Mouse (Mus musculus): Measurements from ENCODE around the gene Abcc9. TPM values are rescaled to one million over a fixed set of nuclear protein-coding genes. Genes with fewer than 3 reads are reported as not detected.

The Abcc9 gene
- polyA plus RNA-seq, 1 experiment from 2014 or later: 5.3 TPM

GRCm38 (mm10) chr6:142732567-142733290 lies 30.6 kb upstream of the Abcc9 start:
- Histone ChIP-seq H3K36me3 (no peaks in the 10 kb centered on the region), H3K4me1 (no peaks in the 10 kb centered on the region), H3K27me3 (no peaks in the 10 kb centered on the region; the same call in 1 of the 2 replicates), H3K4me3 (no peak overlapping the region), H3K9ac (no peak overlapping the region), H3K4me2 (no peak overlapping the region), H3K9me3 (no peaks in the 10 kb centered on the region), H3K27ac (no peak overlapping the region; the same call in 1 of the 2 replicates)
- peak; percentile 41; the same call in 1 of the 2 replicates for ATAC-seq (ENCODE audit: borderline replicate concordance, extremely low read depth, low FRiP score, low TSS enrichment)
- WGBS: 53% methylated on average over 14 of the region's 14 CpGs

- Histone ChIP-seq H3K27ac (no peak overlapping the region), H3K4me3 (no peak overlapping the region), H3K36me3 (no peaks in the 10 kb centered on the region), H3K9ac (no peak overlapping the region), H3K4me2 (no peak overlapping the region), H3K9me3 (no peaks in the 10 kb centered on the region), H3K4me1 (no peaks in the 10 kb centered on the region), H3K27me3 (no peaks in the 10 kb centered on the region)
- 73% methylated on average over 4 of the region's 4 CpGs for WGBS
- no peak for ATAC-seq (ENCODE audit: borderline replicate concordance, extremely low read depth, low FRiP score, low TSS enrichment)
Measured at GRCm38 (mm10) chr6:142726032-142726431, 23.9 kb upstream of the Abcc9 start.

DNA sequence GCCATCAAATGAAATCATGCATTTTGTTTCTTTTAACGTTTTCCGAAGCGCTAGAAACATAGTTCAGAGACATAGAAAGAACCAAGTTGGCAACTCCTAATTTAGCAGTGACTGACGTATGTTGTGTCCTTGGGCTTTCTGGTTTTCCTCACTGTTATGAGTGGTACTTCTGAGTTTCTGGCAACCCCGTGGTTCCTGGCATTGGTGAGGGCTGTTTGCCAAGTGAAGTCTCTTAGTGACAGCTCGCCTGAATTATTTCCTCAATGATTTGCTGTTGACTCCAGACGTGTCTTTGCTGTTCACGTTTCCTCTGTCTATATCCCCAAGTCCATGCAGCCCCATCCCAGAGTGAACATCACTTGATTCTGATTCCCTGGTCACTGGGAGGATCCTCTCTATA lies 19.6 kb upstream of the Abcc9 start:
- H3K4me3 ChIP-seq: no peak overlapping the region
- no peak overlapping the region for H3K4me2 ChIP-seq
- H3K27ac ChIP-seq: no peak overlapping the region
- no peaks in the 10 kb centered on the region for H3K36me3 ChIP-seq
- no peak for ATAC-seq (ENCODE audit: borderline replicate concordance, extremely low read depth, low FRiP score, low TSS enrichment)
- H3K27me3 ChIP-seq: no peaks in the 10 kb centered on the region
- no peaks in the 10 kb centered on the region for H3K9me3 ChIP-seq
- H3K4me1 ChIP-seq: 0 out of 2 replicates have a peak, but pooled peaks cover 4% of the 10 kb centered on the region
- H3K9ac ChIP-seq: no peak overlapping the region
- 68% methylated on average over 8 of the region's 8 CpGs for WGBS

DNA sequence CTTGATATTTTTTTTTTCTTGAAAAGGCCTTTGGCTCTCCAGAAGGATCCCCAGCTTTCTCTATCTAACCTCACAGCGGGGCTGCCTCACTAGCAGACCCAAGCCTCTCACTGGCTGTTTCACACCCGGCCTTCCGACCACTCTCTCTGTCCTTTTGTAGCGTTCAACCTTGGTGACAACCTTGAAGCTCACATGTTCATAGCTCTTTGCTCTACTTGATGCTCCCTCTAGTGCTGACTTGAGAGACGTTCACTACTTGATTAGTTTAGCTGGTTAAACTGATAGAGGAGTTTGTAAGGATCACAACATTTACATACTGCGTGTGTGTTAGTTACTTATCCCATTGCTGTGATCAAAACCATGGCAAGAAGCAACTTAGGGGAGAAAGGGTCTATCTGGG lies 18.5 kb upstream of the Abcc9 start:
- no peaks in the 10 kb centered on the region for H3K9me3 ChIP-seq
- H3K4me1 ChIP-seq: 0 out of 2 replicates have a peak, but pooled peaks cover 6% of the 10 kb centered on the region
- no peak overlapping the region for H3K4me3 ChIP-seq
- no peak overlapping the region for H3K4me2 ChIP-seq
- H3K27ac ChIP-seq: no peak overlapping the region
- WGBS: 63% methylated on average over 6 of the region's 6 CpGs
- no peaks in the 10 kb centered on the region for H3K27me3 ChIP-seq
- no peaks in the 10 kb centered on the region for H3K36me3 ChIP-seq
- ATAC-seq (ENCODE audit: borderline replicate concordance, extremely low read depth, low FRiP score, low TSS enrichment): no peak
- no peak overlapping the region for H3K9ac ChIP-seq

- Histone ChIP-seq H3K36me3 (no peaks in the 10 kb centered on the region), H3K27me3 (no peaks in the 10 kb centered on the region), H3K9me3 (no peaks in the 10 kb centered on the region), H3K9ac (no peak overlapping the region), H3K4me1 (0 out of 2 replicates have a peak, but pooled peaks cover 8% of the 10 kb centered on the region), H3K27ac (no peak overlapping the region), H3K4me2 (no peak overlapping the region), H3K4me3 (no peak overlapping the region)
- 47% methylated on average over 7 of the region's 7 CpGs for WGBS
- ATAC-seq (ENCODE audit: borderline replicate concordance, extremely low read depth, low FRiP score, low TSS enrichment): no peak
Measured at GRCm38 (mm10) chr6:142718167-142718566, 16.1 kb upstream of the Abcc9 start.

DNA sequence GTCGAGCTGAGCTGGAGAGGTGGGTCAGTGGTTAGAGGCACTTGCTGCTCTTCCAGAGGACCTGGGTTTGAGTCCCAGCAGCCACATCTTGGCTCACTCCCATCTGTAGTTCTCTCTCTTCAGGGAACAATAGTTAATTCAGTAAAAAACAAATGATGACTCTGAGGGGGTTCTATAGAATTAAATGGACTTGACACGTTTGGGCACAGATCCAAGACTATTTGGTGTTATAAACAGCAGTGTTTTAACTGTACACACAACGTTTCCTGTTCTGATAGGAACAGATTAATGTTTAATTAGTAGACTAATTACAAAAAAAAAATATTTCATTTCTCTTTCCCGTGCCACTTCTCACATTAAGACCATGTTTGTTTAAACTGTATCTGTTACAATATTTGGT lies 15.1 kb upstream of the Abcc9 start:
- Histone ChIP-seq H3K9me3 (no peaks in the 10 kb centered on the region), H3K4me1 (peaks cover 8% of the 10 kb centered on the region; the same call in 1 of the 2 replicates), H3K27ac (no peak overlapping the region; the same call in 1 of the 2 replicates), H3K36me3 (no peaks in the 10 kb centered on the region), H3K9ac (no peak overlapping the region), H3K4me3 (no peak overlapping the region), H3K4me2 (no peak overlapping the region), H3K27me3 (no peaks in the 10 kb centered on the region)
- 36% methylated on average over 4 of the region's 4 CpGs for WGBS
- no peak for ATAC-seq (ENCODE audit: borderline replicate concordance, extremely low read depth, low FRiP score, low TSS enrichment)

DNA sequence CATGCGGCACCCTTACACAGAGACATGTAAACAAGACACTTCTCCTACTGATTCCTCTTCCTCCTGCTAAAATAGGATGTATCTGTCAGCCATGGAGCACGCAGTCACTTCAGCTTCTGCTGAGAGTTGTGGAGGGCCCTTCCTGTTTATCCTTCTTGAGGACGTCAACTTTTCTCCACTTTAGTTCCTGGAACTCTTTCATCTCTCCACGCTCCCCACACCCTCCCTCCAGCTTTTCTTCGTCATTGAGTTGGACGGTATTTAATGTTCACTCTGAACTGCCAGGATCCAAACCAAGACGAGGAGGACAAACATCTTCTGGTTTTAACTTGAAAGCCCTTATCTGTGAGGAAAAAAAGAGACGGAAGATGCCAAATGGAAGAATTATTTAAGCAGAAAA lies 12.9 kb upstream of the Abcc9 start:
- H3K9me3 ChIP-seq: no peaks in the 10 kb centered on the region
- no peak overlapping the region for H3K9ac ChIP-seq
- H3K36me3 ChIP-seq: no peaks in the 10 kb centered on the region
- no peak overlapping the region for H3K4me3 ChIP-seq
- ATAC-seq (ENCODE audit: borderline replicate concordance, extremely low read depth, low FRiP score, low TSS enrichment): no peak
- no peaks in the 10 kb centered on the region for H3K27me3 ChIP-seq
- peaks cover 19% of the 10 kb centered on the region; the same call in 1 of the 2 replicates for H3K4me1 ChIP-seq
- no peak overlapping the region for H3K4me2 ChIP-seq
- WGBS: 28% methylated on average over 8 of the region's 8 CpGs
- no peak overlapping the region for H3K27ac ChIP-seq

GRCm38 (mm10) chr6:142711106-142711505 lies 9.0 kb upstream of the Abcc9 start:
- Histone ChIP-seq H3K9ac (no peak overlapping the region), H3K4me2 (peak overlapping the region; percentile 22; the same call in 1 of the 2 replicates), H3K9me3 (no peaks in the 10 kb centered on the region), H3K36me3 (no peaks in the 10 kb centered on the region), H3K27ac (peak overlapping the region; percentile 74), H3K27me3 (no peaks in the 10 kb centered on the region), H3K4me3 (no peak overlapping the region), H3K4me1 (peaks cover 15% of the 10 kb centered on the region; the same call in 1 of the 2 replicates)
- 25% methylated on average over 4 of the region's 4 CpGs for WGBS
- peak; percentile 25; the same call in 1 of the 2 replicates for ATAC-seq (ENCODE audit: borderline replicate concordance, extremely low read depth, low FRiP score, low TSS enrichment)

DNA sequence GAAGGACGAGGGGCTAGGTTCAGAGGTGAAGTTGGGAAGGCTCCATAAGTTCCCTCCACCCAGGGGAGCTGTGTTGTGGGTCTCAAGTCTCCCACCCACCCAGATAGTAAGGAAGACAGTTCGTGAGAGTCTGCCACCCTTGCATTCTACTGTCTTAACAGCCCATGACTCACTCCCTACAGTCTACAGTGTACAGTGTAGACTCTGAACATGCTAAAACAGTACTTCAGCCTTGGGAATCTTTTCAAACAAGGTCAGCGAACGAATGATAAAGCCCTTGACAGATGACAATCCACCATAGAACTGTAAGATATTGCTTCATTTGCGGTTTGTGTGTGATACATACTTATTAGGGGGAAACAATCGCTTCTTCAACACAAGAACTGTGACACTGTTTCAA lies 8.6 kb upstream of the Abcc9 start:
- H3K9me3 ChIP-seq: no peaks in the 10 kb centered on the region
- peak; percentile 64; the same call in 1 of the 2 replicates for ATAC-seq (ENCODE audit: borderline replicate concordance, extremely low read depth, low FRiP score, low TSS enrichment)
- peaks cover 14% of the 10 kb centered on the region; the same call in 1 of the 2 replicates for H3K4me1 ChIP-seq
- H3K36me3 ChIP-seq: no peaks in the 10 kb centered on the region
- peak overlapping the region; percentile 74 for H3K27ac ChIP-seq
- H3K4me2 ChIP-seq: no peak overlapping the region
- 59% methylated on average over 6 of the region's 6 CpGs for WGBS
- no peak overlapping the region for H3K4me3 ChIP-seq
- H3K27me3 ChIP-seq: no peaks in the 10 kb centered on the region
- H3K9ac ChIP-seq: no peak overlapping the region

GRCm38 (mm10) chr6:142708369-142708768 lies 6.3 kb upstream of the Abcc9 start:
- Histone ChIP-seq H3K36me3 (no peaks in the 10 kb centered on the region), H3K9me3 (no peaks in the 10 kb centered on the region), H3K9ac (no peak overlapping the region), H3K4me3 (no peak overlapping the region), H3K27me3 (no peaks in the 10 kb centered on the region), H3K4me1 (peaks cover 15% of the 10 kb centered on the region), H3K4me2 (no peak overlapping the region), H3K27ac (no peak overlapping the region)
- ATAC-seq (ENCODE audit: borderline replicate concordance, extremely low read depth, low FRiP score, low TSS enrichment): no peak
- WGBS: 65% methylated on average over 6 of the region's 6 CpGs

DNA sequence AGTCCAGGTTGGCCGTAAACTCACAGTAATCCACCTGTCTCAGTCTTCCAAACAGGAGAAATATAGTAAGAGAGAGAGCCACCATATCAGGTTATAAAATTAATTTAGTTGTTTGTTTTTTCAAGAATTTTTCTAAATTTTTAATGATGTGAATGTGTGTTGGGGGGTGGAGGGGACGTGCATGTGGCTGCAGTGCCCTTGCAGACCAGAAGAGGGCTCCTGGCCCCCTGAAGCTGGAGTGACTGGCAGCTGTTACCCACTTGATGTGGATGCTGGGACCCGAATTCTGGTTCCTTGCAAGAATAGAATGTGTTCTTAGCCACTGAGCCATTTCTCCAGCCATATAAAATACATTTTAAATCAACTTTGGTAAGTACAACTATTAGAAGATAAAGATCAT lies 4.6 kb upstream of the Abcc9 start:
- no peak overlapping the region for H3K9ac ChIP-seq
- no peak overlapping the region for H3K4me3 ChIP-seq
- WGBS: 81% methylated on average over 3 of the region's 3 CpGs
- H3K27ac ChIP-seq: no peak overlapping the region
- H3K9me3 ChIP-seq: no peaks in the 10 kb centered on the region
- no peak for ATAC-seq (ENCODE audit: borderline replicate concordance, extremely low read depth, low FRiP score, low TSS enrichment)
- H3K4me2 ChIP-seq: no peak overlapping the region
- H3K4me1 ChIP-seq: peaks cover 25% of the 10 kb centered on the region; the same call in 1 of the 2 replicates
- H3K36me3 ChIP-seq: no peaks in the 10 kb centered on the region
- H3K27me3 ChIP-seq: no peaks in the 10 kb centered on the region

- Histone ChIP-seq H3K4me2 (no peak overlapping the region), H3K9me3 (no peaks in the 10 kb centered on the region), H3K9ac (no peak overlapping the region), H3K4me3 (no peak overlapping the region), H3K27me3 (no peaks in the 10 kb centered on the region), H3K27ac (no peak overlapping the region), H3K4me1 (peaks cover 14% of the 10 kb centered on the region; the same call in 1 of the 2 replicates), H3K36me3 (no peaks in the 10 kb centered on the region)
- ATAC-seq (ENCODE audit: borderline replicate concordance, extremely low read depth, low FRiP score, low TSS enrichment): no peak
- 54% methylated on average over 11 of the region's 11 CpGs for WGBS
Measured at GRCm38 (mm10) chr6:142703441-142703930, 1.4 kb upstream of the Abcc9 start.
